Mouse (Mus musculus) heart, adult 2 months (tissue): ENCODE results near the gene Atf3. TPM values are rescaled to one million over a fixed set of nuclear protein-coding genes. Genes with fewer than 3 reads are reported as not detected.

Source experiments
- DNase-seq, 2 experiments: peaks; one replicate each; pipeline ENCODE4 v3.0.0; 2021
- H3K27ac ChIP-seq: fragments of 200-600 bp; 2 replicates; pipeline ENCODE4 v1.8.1; 2022
- H3K27me3 ChIP-seq: fragments of 200-500 bp; 2 replicates; pipeline ENCODE4 v1.6.1; 2012; ENCODE audit warnings: mild to moderate bottlenecking, low read length, inconsistent platforms, mixed read lengths; ENCODE audit not compliant: control insufficient read depth, insufficient read depth
- H3K36me3 ChIP-seq: fragments of 200-500 bp; 2 replicates; pipeline ENCODE4 v1.6.1; 2012; ENCODE audit warnings: low read length, inconsistent platforms; ENCODE audit not compliant: control insufficient read depth, insufficient read depth
- H3K4me1 ChIP-seq: fragments of 200-500 bp; 2 replicates; pipeline ENCODE4 v1.6.1; 2011; ENCODE audit warnings: low read length; ENCODE audit not compliant: control insufficient read depth, insufficient read depth
- H3K4me3 ChIP-seq: fragments of 200-600 bp; 2 replicates; pipeline ENCODE4 v1.8.1; 2022
- H3K79me2 ChIP-seq: fragments of 200-500 bp; replicated peaks from 2 replicates; pipeline ENCODE4 v1.6.1; 2012; ENCODE audit warnings: mild to moderate bottlenecking, inconsistent platforms, low read length, moderate library complexity, mixed read lengths; ENCODE audit not compliant: control insufficient read depth, insufficient read depth
- H3K9ac ChIP-seq: fragments of 200-500 bp; 2 replicates; pipeline ENCODE4 v1.6.1; 2012; ENCODE audit warnings: low read depth, mild to moderate bottlenecking, control low read depth, inconsistent platforms, low read length, mixed read lengths
- CTCF ChIP-seq: fragments of 200-600 bp; IDR thresholded peaks from 2 replicates; pipeline ENCODE4 v1.8.1; 2022; ENCODE audit warnings: antibody characterized with exemption, mild to moderate bottlenecking, moderate library complexity
- EP300 ChIP-seq: fragments of 200-500 bp; IDR thresholded peaks from 2 replicates; pipeline ENCODE4 v1.6.1; 2011; ENCODE audit warnings: low read depth, low read length, control low read depth; ENCODE audit not compliant: insufficient read depth
- POLR2A ChIP-seq: fragments of 200-500 bp; IDR thresholded peaks from 2 replicates; pipeline ENCODE4 v1.6.1; 2011; ENCODE audit warnings: mild to moderate bottlenecking, low read depth, low read length, control low read depth; ENCODE audit not compliant: insufficient read depth
- WGBS: fragments of 180-500 bp; shearing (Covaris S2); methylation state at CpG from one replicate; pipeline ENCODE4 v1.1.7; 2018; 5-methylcytosine and 5-hydroxymethylcytosine counted together
- intact Hi-C: fragments of 180-260 bp; cut with DNase I; formaldehyde crosslinking; loops from one replicate; pipeline ENCODE4 v1.15.1; 2025
- polyA plus RNA-seq: library from polyadenylated mRNA; depleted of rRNA; stranded (reverse); fragments of >200 nt; gene quantifications from 2 replicates; pipeline ENCODE4 v1.2.3, GENCODE M21; 2012; rRNA removed
- total RNA-seq, 2 experiments: library from RNA; stranded (reverse); gene quantifications; 2 replicates each; pipeline ENCODE4 v1.2.3; 2021

Atf3 gene
- total and polyA plus RNA-seq, 3 experiments = 3.6 to 11.5 (median 11.0) TPM

DNA sequence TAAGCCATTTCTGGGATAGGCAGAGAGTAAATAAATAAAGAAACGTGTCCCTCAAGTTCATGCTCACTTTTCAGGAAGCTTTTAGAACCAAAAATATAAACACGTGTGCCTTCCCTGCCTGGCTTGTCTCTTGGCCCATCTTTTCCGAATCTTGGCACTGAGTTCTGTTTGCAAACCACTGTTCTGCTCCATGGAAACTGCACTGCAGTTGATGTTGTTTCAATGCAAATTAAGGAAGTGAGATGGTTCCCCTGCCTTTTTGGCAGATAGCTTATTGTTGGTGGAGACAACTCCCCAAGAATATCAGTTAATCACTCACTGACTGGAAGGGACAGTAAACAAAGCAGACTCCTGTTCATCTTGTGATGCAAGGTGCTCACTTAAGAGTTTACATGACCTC lies 95.1 kb downstream of the Atf3 start:
- Histone ChIP-seq H3K27me3 (peaks cover 2% of the 10 kb centered on the region; the same call in 1 of the 2 replicates), H3K4me1 (peaks cover 2% of the 10 kb centered on the region), H3K27ac (no peak overlapping the region), H3K4me3 (no peak overlapping the region), H3K9ac (no peak overlapping the region), H3K36me3 (no peaks in the 10 kb centered on the region), H3K79me2 (no peaks in the 10 kb centered on the region)
- peak in 1 of 2 experiments; percentile 48 for DNase-seq
- intact Hi-C loops = no loop called here
- WGBS = 28% methylated on average over 3 of the region's 3 CpGs
- no peak for TF ChIP-seq POLR2A
- no peak for TF ChIP-seq EP300
- no peak for TF ChIP-seq CTCF

Other genes starting within 250 kb of the Atf3 start
- gene Vash2, start 238.7 kb downstream of the Atf3 start, total RNA-seq = under 1 TPM; 0.31 to 0.41 TPM
- gene Vash2, start 238.7 kb downstream of the Atf3 start, polyA plus RNA-seq = 0.27 and 0.50 TPM in 2 replicates
- 1 to 10 TPM; 4.2 to 4.7 TPM for gene Flvcr1, start 191.9 kb downstream of the Atf3 start, total RNA-seq
- 4.6 and 6.6 TPM in 2 replicates for gene Flvcr1, start 191.9 kb downstream of the Atf3 start, polyA plus RNA-seq
- not detected for gene Spata45, start 181.4 kb downstream of the Atf3 start, total RNA-seq
- gene Spata45, start 181.4 kb downstream of the Atf3 start, polyA plus RNA-seq = not detected in 2 replicates
- gene Tatdn3, start 155.1 kb downstream of the Atf3 start, total RNA-seq = 10 to 100 TPM; 14.3 to 14.6 TPM
- 11.9 and 25.6 TPM in 2 replicates for gene Tatdn3, start 155.1 kb downstream of the Atf3 start, polyA plus RNA-seq
- under 1 TPM; 0.16 to 0.18 TPM for gene Nsl1, start 155.0 kb downstream of the Atf3 start, total RNA-seq
- gene Nsl1, start 155.0 kb downstream of the Atf3 start, polyA plus RNA-seq = 0.18 and 0.20 TPM in 2 replicates
- under 1 TPM in 1 of 2 experiments, not detected in 1; 0.60 TPM for gene Batf3, start 120.2 kb downstream of the Atf3 start, total RNA-seq
- 1.3 and 1.8 TPM in 2 replicates for gene Batf3, start 120.2 kb downstream of the Atf3 start, polyA plus RNA-seq
- gene Fam71a, start 53.2 kb downstream of the Atf3 start, total RNA-seq = not detected
- not detected in 2 replicates for gene Fam71a, start 53.2 kb downstream of the Atf3 start, polyA plus RNA-seq
- gene Nenf, start 100.2 kb upstream of the Atf3 start, total RNA-seq = 100 to 1,000 TPM in 1 of 2 experiments, 10 to 100 TPM in 1; 95.9 to 107 TPM
- 139 and 182 TPM in 2 replicates for gene Nenf, start 100.2 kb upstream of the Atf3 start, polyA plus RNA-seq
- 1 to 10 TPM; 3.3 to 3.6 TPM for gene Tmem206, start 107.9 kb upstream of the Atf3 start, total RNA-seq
- 3.9 and 6.0 TPM in 2 replicates for gene Tmem206, start 107.9 kb upstream of the Atf3 start, polyA plus RNA-seq
- gene Ppp2r5a, start 185.2 kb upstream of the Atf3 start, total RNA-seq = 100 to 1,000 TPM; 105 to 110 TPM
- gene Ppp2r5a, start 185.2 kb upstream of the Atf3 start, polyA plus RNA-seq = 53.7 and 79.2 TPM in 2 replicates